Mouse (Mus musculus): Measurements from ENCODE around the gene Tbccd1. TPM values are rescaled to one million over a fixed set of nuclear protein-coding genes. Genes with fewer than 3 reads are reported as not detected.

Tbccd1 gene
- 12.7 TPM for polyA plus RNA-seq (2017; shearing (Covaris generic))

DNA sequence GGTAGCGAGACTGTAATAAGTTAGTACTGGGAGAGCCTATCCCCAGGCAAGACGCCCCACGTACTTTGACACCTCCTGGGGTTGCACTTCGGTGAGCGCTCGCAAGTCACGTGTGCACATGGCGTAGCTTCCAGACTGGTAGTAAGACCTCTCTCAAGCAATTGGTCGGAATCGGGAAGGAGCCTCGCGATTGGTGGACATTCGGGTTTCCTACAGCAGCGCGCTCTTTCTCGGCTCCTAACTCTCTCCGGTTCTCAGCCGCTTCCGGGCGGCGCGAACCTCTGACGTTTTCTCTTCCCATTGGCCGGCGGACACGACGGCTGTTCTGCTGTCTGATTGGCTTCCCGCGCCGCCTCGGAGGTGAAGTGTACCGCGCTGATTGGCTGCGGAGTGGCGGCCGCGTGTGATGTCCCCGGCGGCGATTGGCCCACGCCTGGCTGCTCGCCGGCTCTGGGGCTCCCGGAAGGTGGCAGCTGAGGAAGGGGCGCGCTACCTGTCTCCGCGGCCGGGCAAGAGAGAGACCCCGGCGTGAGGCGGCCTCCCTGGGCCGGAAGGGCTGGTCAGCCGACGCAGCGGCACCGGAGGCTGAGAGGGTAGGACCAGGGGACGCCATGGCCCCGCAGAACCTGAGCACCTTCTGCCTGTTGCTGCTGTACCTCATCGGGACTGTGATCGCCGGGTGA is at the start of gene Tbccd1, which contains the start of gene Dnajb11:
Gene Tbccd1, minus strand, starts transcription at position 239 of the 683 bp plus-strand sequence.
Gene Dnajb11, plus strand, starts transcription at position 415 of the 683 bp plus-strand sequence.

DNA sequence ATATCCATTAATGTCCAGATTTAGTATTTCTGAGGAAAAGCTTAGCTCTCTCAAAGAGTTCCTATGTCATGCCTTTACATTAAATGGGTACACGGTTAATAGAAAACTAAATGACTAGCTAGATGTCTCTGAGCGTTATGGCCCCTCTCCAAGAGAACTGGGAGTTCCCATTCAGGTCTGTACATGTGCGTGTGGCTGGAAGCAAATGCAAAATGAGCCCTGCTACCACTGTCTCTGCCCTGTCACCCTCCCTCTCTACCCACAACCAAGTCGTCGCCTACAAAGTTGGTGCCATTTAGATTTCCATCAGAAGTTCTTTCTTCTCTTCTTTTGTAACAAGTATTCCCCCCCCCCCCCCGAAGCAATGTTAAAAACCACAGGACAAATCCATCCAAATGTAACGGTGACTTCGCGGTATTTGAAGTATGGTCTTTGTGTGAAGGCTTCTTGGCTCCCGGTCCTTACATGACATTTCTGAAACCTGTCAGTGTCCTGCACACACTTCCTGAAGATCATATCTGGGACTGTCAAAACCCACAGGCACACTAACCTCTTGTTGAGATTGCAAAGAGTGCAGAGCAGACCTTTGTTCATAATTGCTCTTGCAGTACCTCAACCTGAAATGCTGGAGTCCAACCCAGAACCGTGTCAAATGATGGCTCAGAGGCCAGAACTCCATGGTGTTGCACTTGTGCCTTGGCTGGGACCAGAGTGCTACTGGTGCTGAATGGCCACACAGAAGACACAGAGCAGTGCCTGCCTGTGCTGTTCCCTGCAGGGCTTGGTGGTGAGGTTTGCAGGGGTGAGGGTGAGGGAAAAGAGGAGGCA is 33.4 kb upstream of the Tbccd1 start, which contains the start of gene Ahsg:
Gene Ahsg, plus strand, starts transcription at position 595 of the 828 bp plus-strand sequence.

DNA sequence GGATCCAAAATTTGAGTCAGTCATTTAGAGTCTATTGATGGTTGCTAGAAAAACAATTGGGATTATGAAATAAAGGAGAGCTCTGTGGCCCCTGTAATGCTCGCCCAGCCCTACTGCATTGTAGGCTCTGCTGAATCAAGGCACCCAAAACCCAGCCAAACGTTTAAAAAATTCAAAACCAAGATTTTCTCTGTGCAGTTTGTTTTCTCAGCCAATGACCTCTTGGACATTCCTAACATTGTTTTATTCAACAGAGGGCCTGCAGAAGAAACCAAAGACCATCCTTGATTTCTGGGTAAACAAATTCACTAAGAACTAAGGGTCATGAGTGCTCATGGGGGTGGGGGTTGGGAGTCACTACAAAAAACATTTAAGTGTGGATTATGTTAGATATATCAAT is 46.0 kb downstream of the Tbccd1 start, which contains the start of gene Crygs:
Gene Crygs, minus strand, starts transcription at position 101 of the 400 bp plus-strand sequence.

Other genes with a start within 250 kb of the Tbccd1 start
- 0.44 TPM for gene Dgkg, start 200.4 kb downstream of the Tbccd1 start, polyA plus RNA-seq (2017; shearing (Covaris generic))
- gene Crygs, start 46.1 kb downstream of the Tbccd1 start, polyA plus RNA-seq (2017; shearing (Covaris generic)), result not detected
- gene Dnajb11, start 176 bp upstream of the Tbccd1 start, polyA plus RNA-seq (2017; shearing (Covaris generic)), result 78.9 TPM
- not detected for gene Ahsg, start 33.6 kb upstream of the Tbccd1 start, polyA plus RNA-seq (2017; shearing (Covaris generic))
- gene Fetub, start 60.7 kb upstream of the Tbccd1 start, polyA plus RNA-seq (2017; shearing (Covaris generic)), result 0.28 TPM
- not detected for gene Hrg, start 93.4 kb upstream of the Tbccd1 start, polyA plus RNA-seq (2017; shearing (Covaris generic))
- not detected for gene Kng2, start 171.8 kb upstream of the Tbccd1 start, polyA plus RNA-seq (2017; shearing (Covaris generic))
- gene Kng1, start 200.2 kb upstream of the Tbccd1 start, polyA plus RNA-seq (2017; shearing (Covaris generic)), result not detected
- gene Eif4a2, start 249.8 kb upstream of the Tbccd1 start, polyA plus RNA-seq (2017; shearing (Covaris generic)), result 409 TPM

All from effector memory CD4-positive, alpha-beta T cell, adult 7 months (primary cell).